Mouse (Mus musculus): ENCODE data around the gene Sparc. TPM values are rescaled to one million over a fixed set of nuclear protein-coding genes. Genes with fewer than 3 reads are reported as not detected.

Gene Sparc
- total and polyA plus RNA-seq, 2 experiments from 2014 or later, result 264 to 510 TPM

- Histone ChIP-seq H3K9me3 (ENCODE audit: low read length) (no peaks in the 10 kb centered on the region), H3K4me3 (ENCODE audit: low read depth, low read length) (no peak overlapping the region), H3K27ac (ENCODE audit: low read depth, low read length) (no peak overlapping the region), H3K4me2 (ENCODE audit: low read depth) (no peak overlapping the region), H3K36me3 (ENCODE audit: insufficient read depth) (no peaks in the 10 kb centered on the region), H3K9ac (no peak overlapping the region), H3K4me1 (ENCODE audit: insufficient read depth) (no peaks in the 10 kb centered on the region; the same call in 1 of the 2 replicates), H3K27me3 (ENCODE audit: insufficient read depth, low read length) (no peaks in the 10 kb centered on the region)
- DNase-seq (no peak), ATAC-seq (no peak)
- WGBS, result 74% methylated on average over 4 of the region's 4 CpGs
- no peak for TF ChIP-seq CTCF (IDR thresholded peaks at IDR 0.05; ENCODE audit: low read depth)
These were observed 35.5 kb upstream of the Sparc start for GRCm38 (mm10) chr11:55458501-55458900.

DNA sequence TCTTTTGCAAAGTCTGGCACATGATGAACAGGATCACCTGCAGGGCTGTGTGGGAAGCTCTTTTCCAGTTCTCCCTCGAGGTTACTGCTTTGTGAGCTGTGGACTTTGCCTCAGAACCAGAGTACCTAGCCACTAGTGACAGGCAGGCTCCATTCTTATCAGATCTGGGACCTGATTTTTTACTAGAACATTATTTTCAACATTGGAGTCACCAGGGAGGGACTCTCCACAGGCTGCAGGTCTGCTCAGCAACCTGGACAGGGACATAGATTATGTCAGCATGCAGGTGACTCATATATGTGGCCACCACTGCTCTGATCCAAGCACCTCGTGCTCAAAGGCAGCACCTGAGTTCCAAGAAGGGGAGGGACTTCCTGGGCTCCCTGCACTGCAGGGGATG lies 32.2 kb upstream of the Sparc start:
- 74% methylated on average over 2 of the region's 2 CpGs for WGBS

DNA sequence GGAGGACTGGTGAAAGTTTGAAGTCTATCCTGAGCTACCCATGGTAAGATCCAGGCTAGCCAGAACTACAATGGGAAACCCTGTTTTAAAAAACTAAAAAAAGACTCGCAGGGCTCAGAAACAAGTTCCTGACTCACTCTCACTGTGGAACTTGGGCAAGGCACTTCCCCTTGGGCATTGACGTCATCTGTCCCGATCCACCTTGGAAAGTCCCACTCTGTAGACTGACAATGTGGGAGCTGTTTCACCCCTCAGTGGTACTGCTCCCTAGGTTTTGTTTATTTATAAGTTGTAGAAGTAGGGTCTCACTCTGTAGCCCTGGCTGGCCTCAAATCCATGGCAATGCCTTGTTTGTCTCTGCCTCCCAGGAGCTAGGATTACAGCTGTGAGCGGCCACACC lies 30.7 kb upstream of the Sparc start:
- no peak for TF ChIP-seq CTCF (IDR thresholded peaks at IDR 0.05; ENCODE audit: low read depth)
- Histone ChIP-seq H3K4me3 (ENCODE audit: low read depth, low read length) (no peak overlapping the region), H3K9me3 (ENCODE audit: low read length) (no peaks in the 10 kb centered on the region), H3K4me2 (ENCODE audit: low read depth) (no peak overlapping the region), H3K27me3 (ENCODE audit: insufficient read depth, low read length) (no peaks in the 10 kb centered on the region), H3K4me1 (ENCODE audit: insufficient read depth) (no peaks in the 10 kb centered on the region), H3K36me3 (ENCODE audit: insufficient read depth) (peaks cover 11% of the 10 kb centered on the region; the same call in 1 of the 2 replicates), H3K9ac (no peak overlapping the region), H3K27ac (ENCODE audit: low read depth, low read length) (no peak overlapping the region)
- 92% methylated on average over 4 of the region's 4 CpGs for WGBS
- no peak for ATAC-seq
- no peak for DNase-seq

More for the DNA sequence above, 32.2 kb upstream of the Sparc start:
- no peak overlapping the region for H3K4me3 ChIP-seq (ENCODE audit: low read depth, low read length)
- H3K4me2 ChIP-seq (ENCODE audit: low read depth), result no peak overlapping the region
- no peak for TF ChIP-seq CTCF (IDR thresholded peaks at IDR 0.05; ENCODE audit: low read depth)
- H3K27ac ChIP-seq (ENCODE audit: low read depth, low read length), result no peak overlapping the region
- no peaks in the 10 kb centered on the region for H3K9me3 ChIP-seq (ENCODE audit: low read length)
- no peaks in the 10 kb centered on the region; the same call in 1 of the 2 replicates for H3K4me1 ChIP-seq (ENCODE audit: insufficient read depth)
- peaks cover 5% of the 10 kb centered on the region; the same call in 1 of the 2 replicates for H3K36me3 ChIP-seq (ENCODE audit: insufficient read depth)
- no peak overlapping the region for H3K9ac ChIP-seq
- no peak for DNase-seq
- H3K27me3 ChIP-seq (ENCODE audit: insufficient read depth, low read length), result no peaks in the 10 kb centered on the region
- no peak for ATAC-seq

- no peak for DNase-seq
- peaks cover 15% of the 10 kb centered on the region; the same call in 1 of the 2 replicates for H3K36me3 ChIP-seq (ENCODE audit: insufficient read depth)
- no peak overlapping the region for H3K27ac ChIP-seq (ENCODE audit: low read depth, low read length)
- no peaks in the 10 kb centered on the region for H3K27me3 ChIP-seq (ENCODE audit: insufficient read depth, low read length)
- H3K9ac ChIP-seq, result no peak overlapping the region
- no peak overlapping the region for H3K4me2 ChIP-seq (ENCODE audit: low read depth)
- 71% methylated on average over 4 of the region's 4 CpGs for WGBS
- no peak overlapping the region for H3K4me3 ChIP-seq (ENCODE audit: low read depth, low read length)
- H3K9me3 ChIP-seq (ENCODE audit: low read length), result no peaks in the 10 kb centered on the region
- no peak for ATAC-seq
- no peak for TF ChIP-seq CTCF (IDR thresholded peaks at IDR 0.05; ENCODE audit: low read depth)
- H3K4me1 ChIP-seq (ENCODE audit: insufficient read depth), result no peaks in the 10 kb centered on the region
These were observed 27.3 kb upstream of the Sparc start for GRCm38 (mm10) chr11:55450311-55450710.

- no peak overlapping the region for H3K4me2 ChIP-seq (ENCODE audit: low read depth)
- H3K4me1 ChIP-seq (ENCODE audit: insufficient read depth), result no peaks in the 10 kb centered on the region
- no peak overlapping the region for H3K27ac ChIP-seq (ENCODE audit: low read depth, low read length)
- no peaks in the 10 kb centered on the region for H3K27me3 ChIP-seq (ENCODE audit: insufficient read depth, low read length)
- no peaks in the 10 kb centered on the region for H3K9me3 ChIP-seq (ENCODE audit: low read length)
- H3K4me3 ChIP-seq (ENCODE audit: low read depth, low read length), result no peak overlapping the region
- DNase-seq, result no peak
- WGBS, result 79% methylated on average over 7 of the region's 7 CpGs
- no peak for ATAC-seq
- H3K36me3 ChIP-seq (ENCODE audit: insufficient read depth), result peaks cover 15% of the 10 kb centered on the region; the same call in 1 of the 2 replicates
- H3K9ac ChIP-seq, result no peak overlapping the region
- no peak for TF ChIP-seq CTCF (IDR thresholded peaks at IDR 0.05; ENCODE audit: low read depth)
These were observed 26.5 kb upstream of the Sparc start for GRCm38 (mm10) chr11:55449531-55449930.

GRCm38 (mm10) chr11:55446579-55446978 lies 23.6 kb upstream of the Sparc start:
- Histone ChIP-seq H3K36me3 (ENCODE audit: insufficient read depth) (peaks cover 15% of the 10 kb centered on the region; the same call in 1 of the 2 replicates), H3K4me1 (ENCODE audit: insufficient read depth) (no peaks in the 10 kb centered on the region), H3K27ac (ENCODE audit: low read depth, low read length) (no peak overlapping the region), H3K9me3 (ENCODE audit: low read length) (no peaks in the 10 kb centered on the region), H3K9ac (no peak overlapping the region), H3K4me3 (ENCODE audit: low read depth, low read length) (no peak overlapping the region), H3K4me2 (ENCODE audit: low read depth) (no peak overlapping the region), H3K27me3 (ENCODE audit: insufficient read depth, low read length) (no peaks in the 10 kb centered on the region)
- peak; percentile 88 for DNase-seq
- ATAC-seq, result peak; percentile 81
- 28% methylated on average over 4 of the region's 4 CpGs for WGBS
- TF ChIP-seq CTCF (IDR thresholded peaks at IDR 0.05; ENCODE audit: low read depth), result peak; percentile 92

DNA sequence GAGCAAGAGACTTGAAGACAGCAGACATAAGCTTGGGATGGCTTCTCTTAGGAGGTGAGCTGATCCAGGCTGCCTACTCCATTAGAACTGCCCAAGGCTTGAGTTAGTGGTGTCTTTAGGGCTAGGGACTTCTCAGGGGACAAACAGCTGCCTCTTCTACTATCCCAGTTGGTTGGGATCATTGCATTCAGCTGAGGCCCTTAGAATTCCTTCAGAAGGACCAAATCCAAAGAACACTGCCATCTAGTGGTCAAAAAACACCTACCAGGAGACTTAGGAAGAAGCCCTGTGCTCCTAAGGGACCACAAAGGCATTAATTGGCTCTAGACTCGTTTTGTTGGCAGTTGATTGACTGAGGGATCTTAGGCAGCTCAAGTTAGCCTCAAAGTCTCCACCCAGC lies 21.8 kb upstream of the Sparc start:
- peaks cover 6% of the 10 kb centered on the region; the same call in 1 of the 2 replicates for H3K36me3 ChIP-seq (ENCODE audit: insufficient read depth)
- H3K4me1 ChIP-seq (ENCODE audit: insufficient read depth), result no peaks in the 10 kb centered on the region
- H3K27me3 ChIP-seq (ENCODE audit: insufficient read depth, low read length), result no peaks in the 10 kb centered on the region
- ATAC-seq (peak; percentile 71), DNase-seq (peak; percentile 87)
- no peak overlapping the region for H3K4me2 ChIP-seq (ENCODE audit: low read depth)
- 0% methylated on average over 1 of the region's 1 CpGs for WGBS
- no peak overlapping the region for H3K9ac ChIP-seq
- no peaks in the 10 kb centered on the region for H3K9me3 ChIP-seq (ENCODE audit: low read length)
- TF ChIP-seq CTCF (IDR thresholded peaks at IDR 0.05; ENCODE audit: low read depth), result peak; percentile 85
- H3K4me3 ChIP-seq (ENCODE audit: low read depth, low read length), result no peak overlapping the region
- no peak overlapping the region for H3K27ac ChIP-seq (ENCODE audit: low read depth, low read length)

Measured in forebrain, postnatal 0 days (tissue).